ENCODE assay signal across 27 mouse cellular contexts in the genomic region with DNA sequence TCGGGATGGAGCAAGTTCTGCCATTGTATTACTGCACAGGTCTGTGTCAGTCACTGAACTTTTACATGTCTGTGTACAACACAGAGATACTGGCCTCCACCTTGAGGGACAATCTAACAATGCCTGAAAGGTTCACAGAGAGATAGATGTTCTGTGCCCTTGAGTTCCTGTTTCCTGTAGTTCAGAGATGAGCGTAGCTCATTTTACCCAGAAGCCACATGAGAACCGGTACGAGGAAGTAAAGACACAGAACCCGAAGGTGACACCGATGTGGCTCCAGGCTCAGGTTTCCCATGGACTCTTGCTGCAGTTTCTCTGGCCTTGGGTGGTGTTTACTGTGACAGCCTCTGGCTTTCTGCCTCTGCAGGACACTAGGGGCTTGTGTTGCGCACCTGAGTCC.
DNase-seq lines count a peak whose midpoint lies in the region; ATAC-seq and TF ChIP-seq lines count a peak whose summit lies in the region.
"Had no signal": no experiment of that assay in that cellular context is flagged by ENCODE, and none has a peak within 500 bp of the region (broad histone marks: within the 10 kb centered on the region; RNA-seq: fewer than 3 reads in every experiment).

No protein-coding gene starts in this region.

- intact Hi-C loops in left cerebral cortex, adult 2 months (cut with DNase I) = no loop called here

- no peak overlapping the region for H3K27ac ChIP-seq in left cerebral cortex, adult 2 months
- H3K27ac ChIP-seq: forebrain, embryonic 13.5 days; heart, embryonic 15.5 days; intestine, embryonic 15.5 days; kidney, postnatal 0 days; limb, embryonic 12.5 days; liver, embryonic 15.5 days; midbrain, embryonic 12.5 days had no signal

- TF ChIP-seq CTCF in left cerebral cortex, adult 2 months (IDR thresholded peaks at IDR 0.05) = no peak

- H3K4me3 ChIP-seq in left cerebral cortex, adult 2 months = no peak overlapping the region
- H3K4me3 ChIP-seq: forebrain, embryonic 13.5 days; heart, embryonic 10.5 days; heart, embryonic 15.5 days; intestine, embryonic 15.5 days; limb, embryonic 12.5 days; liver, embryonic 15.5 days; midbrain, embryonic 12.5 days; myocyte had no signal

- DNase-seq in thymus, postnatal 0 days (ENCODE audit: low spot score) = peak; percentile 25
- DNase-seq in thymus, postnatal 4 days = no peak
- peak; percentile 34 for DNase-seq in CD4-positive, CD25-positive, alpha-beta regulatory T cell, adult 2 months (ENCODE audit: low read depth, low spot score)
- DNase-seq in T-cell, adult 2 months (ENCODE audit: low spot score) = peak; percentile 8
- DNase-seq in naive thymus-derived CD4-positive, alpha-beta T cell, adult 2 months (ENCODE audit: low read depth) = peak; percentile 61
- DNase-seq in retina, embryonic 14.5 days (ENCODE audit: low spot score) = no peak
- no peak for DNase-seq in left cerebral cortex, adult 2 months (ENCODE audit: extremely low spot score in 1 of 2, low spot score in 2 of 2)
- DNase-seq: adrenal gland, postnatal 10 days; cerebellum, adult 9-10 months; cerebellum, postnatal 36 days; gastrocnemius, postnatal 10 days; kidney, adult 8-10 months; kidney, postnatal 4 days; layer of hippocampus, postnatal 36 days; lung, embryonic 14.5 days; lung, postnatal 14 days had no signal

- no peak for ATAC-seq in megakaryocyte-erythroid progenitor cell, adult 5-6 weeks (replicated peaks; ENCODE audit: low FRiP score, low TSS enrichment, poor library complexity, severe bottlenecking)
- ATAC-seq: forebrain, embryonic 13.5 days; hindbrain, embryonic 16.5 days; intestine, embryonic 15.5 days had no signal

Comparison
In these comparisons a context has a peak if more than half of its experiments do, and no peak if none do; other contexts are left out.
1. DNase-seq: peak in thymus, postnatal 0 days (single experiment), CD4-positive, CD25-positive, alpha-beta regulatory T cell, adult 2 months (single experiment), T-cell, adult 2 months (single experiment) and naive thymus-derived CD4-positive, alpha-beta T cell, adult 2 months (single experiment); none in thymus, postnatal 4 days (single experiment), retina, embryonic 14.5 days (single experiment) and left cerebral cortex, adult 2 months (0 of 2).